Comparison of ENCODE assay signal across 8 mouse cellular contexts in the genomic region with DNA sequence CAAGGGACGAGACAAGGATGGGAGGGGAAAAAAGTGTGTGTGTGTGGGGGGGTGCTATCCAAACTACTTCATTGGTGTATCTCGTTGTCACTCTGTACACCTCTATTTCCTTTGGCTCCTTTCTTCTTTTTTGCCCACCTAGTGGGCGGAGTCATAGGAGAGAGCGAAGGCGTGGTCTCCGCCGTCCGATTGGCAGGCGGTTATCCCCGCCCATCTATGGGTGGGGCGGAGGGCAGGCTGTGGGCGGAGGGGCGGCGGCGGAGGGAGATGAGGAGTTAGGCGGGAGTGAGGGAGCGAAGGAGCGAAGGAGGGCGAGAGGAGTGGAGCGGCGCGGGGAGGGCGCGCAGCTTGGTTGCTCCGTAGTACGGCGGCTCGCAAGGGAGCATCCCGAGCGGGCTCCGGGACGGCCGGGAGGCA. TPM values are rescaled to one million over a fixed set of nuclear protein-coding genes. Genes with fewer than 3 reads are reported as not detected.
A peak's percentile ranks its signal among the peaks of the same experiment; 100 is the strongest.
DNase-seq lines count a peak whose midpoint lies in the region; ATAC-seq lines count a peak whose summit lies in the region.

Itsn1 (plus strand) TSS at position 216 of the 417 bp plus-strand sequence.

- peak; percentile 83 for ATAC-seq in activated CD4-positive, CD25-positive, alpha-beta regulatory T cell, adult 4 months
- peak; percentile 85 for ATAC-seq in inflammation-experienced regulatory T-cells, adult 6 months
- ATAC-seq in megakaryocyte-erythroid progenitor cell, adult 5-6 weeks (replicated peaks; ENCODE audit: low FRiP score, low TSS enrichment, poor library complexity, severe bottlenecking): peak; percentile 83

- intact Hi-C loops in left cerebral cortex, postnatal 10 days (cut with DNase I): loop anchor here (5.0 kb wide), 1 partner anchor 188 kb away; no protein-coding TSS in a partner anchor

- peak; percentile 98 for DNase-seq in embryo, embryonic 10 days (ENCODE audit: low spot score)
- DNase-seq in gastrocnemius, postnatal 10 days: peak; percentile 96
- DNase-seq in left cerebral cortex, postnatal 10 days (ENCODE audit: extremely low spot score in 1 of 2, low spot score in 2 of 2): peak; percentile 98 to 99
- peak; percentile 98 for DNase-seq in right cerebral cortex, postnatal 25 days
- peak; percentile 98 to 99 for DNase-seq in urinary bladder, postnatal 4 days (ENCODE audit: low spot score in 2 of 2)

RNA-seq across cellular contexts. Expression of gene Itsn1, which starts in this region (rescaled TPM):
- polyA plus RNA-seq in activated CD4-positive, CD25-positive, alpha-beta regulatory T cell, adult 4 months (2017; shearing (Covaris generic)): 1 to 10 TPM; 3.2 to 5.6 TPM
- 10 to 100 TPM; 60.2 to 81.2 TPM for total RNA-seq in gastrocnemius, postnatal 10 days (2021)
- 1 to 10 TPM in 2 of 3 experiments, under 1 TPM in 1; 0.74 to 4.1 (median 3.9) TPM for polyA plus RNA-seq in inflammation-experienced regulatory T-cells, adult 6 months (2017; shearing (Covaris generic))
- total RNA-seq in left cerebral cortex, postnatal 10 days (2021): 100 to 1,000 TPM; 132 to 137 TPM
- total RNA-seq in megakaryocyte-erythroid progenitor cell, adult 5-6 weeks (2014; fragmentation: Nextera tagmentation): 24.0 and 27.8 TPM in 2 replicates
- total RNA-seq in megakaryocyte-erythroid progenitor cell, adult 5-6 weeks (2017): 6.8 and 28.4 TPM in 2 replicates

Comparison
In these comparisons a context has a peak if more than half of its experiments do, and no peak if none do; other contexts are left out.
1. Peak in every context shown above with its lines: DNase-seq and ATAC-seq.